Mouse (Mus musculus): ENCODE data around the gene Cts8.

Gene Cts8

DNA sequence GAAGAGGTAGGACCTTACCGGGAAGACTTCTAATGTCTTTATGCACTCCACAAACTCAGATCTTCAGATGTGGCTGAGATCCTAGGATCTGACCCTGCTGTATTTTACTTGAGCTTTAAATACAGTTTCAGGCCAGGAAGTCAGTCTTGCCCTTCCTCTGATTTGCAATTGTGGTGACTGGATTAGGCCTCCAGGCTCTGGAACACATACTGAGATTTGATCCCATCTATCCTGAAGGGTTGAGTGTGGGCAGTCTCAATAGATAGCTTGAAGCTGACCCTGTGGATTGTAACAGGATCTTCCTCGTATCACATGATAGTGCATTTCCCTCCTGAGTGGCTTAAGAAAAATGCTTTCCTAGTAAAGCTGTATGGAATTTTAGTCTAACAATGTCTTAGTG lies at the start of gene Cts8:
Cts8 (minus strand) TSS at position 101 of the 400 bp plus-strand sequence.
- no peak for DNase-seq (ENCODE audit: extremely low read depth, low read depth, low spot score)

- no peak for DNase-seq (ENCODE audit: extremely low read depth, low read depth, low spot score)
Measured at GRCm38 (mm10) chr13:61288739-61289138, 33.6 kb upstream of the Cts8 start, which contains the start of gene Gm49398. TSS of gene Gm49398 (minus strand) at chr13:61288839.

DNA sequence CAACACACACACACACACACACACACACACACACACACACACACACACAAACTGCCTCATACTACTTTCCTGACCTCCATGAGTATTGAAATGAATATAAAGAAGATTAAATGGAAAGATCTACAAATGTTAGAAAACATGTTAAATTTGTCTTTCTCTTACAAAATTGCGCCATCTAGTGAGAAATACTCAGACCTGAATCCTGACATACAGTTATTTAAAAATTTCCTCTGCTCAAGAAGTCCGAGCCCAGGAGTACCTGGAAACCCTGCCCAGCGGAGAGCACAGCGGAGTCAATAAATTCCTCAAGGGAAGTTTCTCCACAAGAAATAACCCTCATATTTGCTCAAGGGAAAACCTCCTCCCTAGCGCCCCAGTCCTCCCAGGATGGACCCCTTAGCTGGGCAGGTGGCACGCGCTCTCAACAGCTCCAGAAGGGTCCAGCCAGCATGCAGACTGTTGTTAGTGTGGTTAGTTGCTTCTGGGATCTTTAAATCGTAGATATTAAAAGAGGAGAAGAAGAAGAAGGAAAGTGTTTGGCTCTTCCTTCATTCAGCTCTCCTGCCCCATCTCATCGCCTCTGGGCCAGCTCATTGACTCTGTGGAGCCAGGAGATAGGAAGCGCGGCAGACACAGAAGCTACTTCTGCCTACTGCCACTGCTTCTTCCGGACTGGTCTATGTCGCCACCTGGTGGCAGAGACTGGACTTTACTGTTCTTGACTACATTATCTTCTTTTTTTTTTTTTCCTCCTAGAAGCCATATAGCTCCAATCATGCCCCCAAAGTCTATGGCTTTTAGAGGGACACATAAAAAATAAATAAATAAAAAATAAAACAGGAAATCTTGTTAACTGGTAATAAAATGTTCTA lies 13.8 kb downstream of the Cts8 start:
- DNase-seq (ENCODE audit: extremely low read depth, low read depth, low spot score) = no peak

GRCm38 (mm10) chr13:61203310-61203709 lies 51.8 kb downstream of the Cts8 start, which contains the start of gene Cts6:
TSS of gene Cts6 (minus strand) at chr13:61203410.
- DNase-seq (ENCODE audit: extremely low read depth, low read depth, low spot score) = no peak

Data from fat pad, adult 2 months (tissue).